Mouse (Mus musculus): ENCODE results near the gene Sync. TPM values are rescaled to one million over a fixed set of nuclear protein-coding genes. Genes with fewer than 3 reads are reported as not detected.
A peak's percentile ranks its signal among the peaks of the same experiment; 100 is the strongest.

Sync gene
- polyA plus RNA-seq, 1 experiment from 2014 or later = 1.1 TPM

GRCm38 (mm10) chr4:129263225-129264021, 24.0 kb upstream of the Sync start:
- WGBS = 36% methylated on average over 19 of the region's 19 CpGs
- no peaks in the 10 kb centered on the region for H3K9me3 ChIP-seq
- no peak overlapping the region for H3K4me3 ChIP-seq
- no peak overlapping the region for H3K9ac ChIP-seq
- H3K27me3 ChIP-seq = no peaks in the 10 kb centered on the region
- ATAC-seq (ENCODE audit: insufficient number of reproducible peaks, insufficient read depth, low FRiP score, low TSS enrichment) = peak; percentile 35; the same call in 1 of the 2 replicates
- H3K4me1 ChIP-seq = peaks cover 22% of the 10 kb centered on the region
- H3K36me3 ChIP-seq = no peaks in the 10 kb centered on the region
- 0 out of 2 replicates have a peak overlapping the region, but pooled peaks have one; percentile 57 for H3K27ac ChIP-seq
- peak overlapping the region; percentile 13; the same call in 1 of the 2 replicates for H3K4me2 ChIP-seq (replicated peaks)

- Histone ChIP-seq H3K36me3 (no peaks in the 10 kb centered on the region), H3K4me2 (replicated peaks) (no peak overlapping the region), H3K9ac (no peak overlapping the region), H3K4me1 (peaks cover 13% of the 10 kb centered on the region), H3K27me3 (no peaks in the 10 kb centered on the region), H3K9me3 (no peaks in the 10 kb centered on the region), H3K4me3 (no peak overlapping the region), H3K27ac (no peak overlapping the region)
- WGBS = 74% methylated on average over 4 of the region's 4 CpGs
- ATAC-seq (ENCODE audit: insufficient number of reproducible peaks, insufficient read depth, low FRiP score, low TSS enrichment) = no peak; the same call in 1 of the 2 replicates
Observed at GRCm38 (mm10) chr4:129266191-129266590, 21.2 kb upstream of the Sync start.

- H3K27ac ChIP-seq = no peak overlapping the region
- H3K4me1 ChIP-seq = peaks cover 11% of the 10 kb centered on the region
- WGBS = 73% methylated on average over 5 of the region's 5 CpGs
- no peak overlapping the region for H3K4me3 ChIP-seq
- H3K4me2 ChIP-seq (replicated peaks) = no peak overlapping the region
- H3K9me3 ChIP-seq = no peaks in the 10 kb centered on the region
- no peak overlapping the region for H3K9ac ChIP-seq
- H3K36me3 ChIP-seq = no peaks in the 10 kb centered on the region
- no peaks in the 10 kb centered on the region for H3K27me3 ChIP-seq
- no peak for ATAC-seq (ENCODE audit: insufficient number of reproducible peaks, insufficient read depth, low FRiP score, low TSS enrichment)
Observed at GRCm38 (mm10) chr4:129266821-129267220, 20.6 kb upstream of the Sync start.

- WGBS = 35% methylated on average over 1 of the region's 1 CpGs
Observed at GRCm38 (mm10) chr4:129268698-129269097, 18.7 kb upstream of the Sync start.

GRCm38 (mm10) chr4:129271991-129272755, 15.2 kb upstream of the Sync start:
- no peak for ATAC-seq (ENCODE audit: insufficient number of reproducible peaks, insufficient read depth, low FRiP score, low TSS enrichment)
- Histone ChIP-seq H3K27me3 (no peaks in the 10 kb centered on the region), H3K9ac (no peak overlapping the region), H3K4me1 (peaks cover 6% of the 10 kb centered on the region; the same call in 1 of the 2 replicates), H3K9me3 (no peaks in the 10 kb centered on the region), H3K36me3 (no peaks in the 10 kb centered on the region), H3K27ac (no peak overlapping the region), H3K4me3 (no peak overlapping the region), H3K4me2 (replicated peaks) (no peak overlapping the region)
- 14% methylated on average over 15 of the region's 15 CpGs for WGBS

More at GRCm38 (mm10) chr4:129268698-129269097, 18.7 kb upstream of the Sync start:
- H3K9me3 ChIP-seq = no peaks in the 10 kb centered on the region
- no peak overlapping the region for H3K27ac ChIP-seq
- ATAC-seq (ENCODE audit: insufficient number of reproducible peaks, insufficient read depth, low FRiP score, low TSS enrichment) = no peak
- H3K4me1 ChIP-seq = peaks cover 8% of the 10 kb centered on the region
- H3K9ac ChIP-seq = no peak overlapping the region
- no peak overlapping the region for H3K4me3 ChIP-seq
- H3K36me3 ChIP-seq = no peaks in the 10 kb centered on the region
- no peak overlapping the region for H3K4me2 ChIP-seq (replicated peaks)
- no peaks in the 10 kb centered on the region for H3K27me3 ChIP-seq

GRCm38 (mm10) chr4:129272756-129273046, 14.7 kb upstream of the Sync start:
- Histone ChIP-seq H3K27ac (no peak overlapping the region), H3K4me1 (peaks cover 6% of the 10 kb centered on the region; the same call in 1 of the 2 replicates), H3K27me3 (no peaks in the 10 kb centered on the region), H3K36me3 (no peaks in the 10 kb centered on the region), H3K4me3 (no peak overlapping the region), H3K9ac (no peak overlapping the region), H3K9me3 (no peaks in the 10 kb centered on the region), H3K4me2 (replicated peaks) (no peak overlapping the region)
- ATAC-seq (ENCODE audit: insufficient number of reproducible peaks, insufficient read depth, low FRiP score, low TSS enrichment) = no peak
- WGBS = 37% methylated on average over 5 of the region's 5 CpGs

- no peaks in the 10 kb centered on the region for H3K36me3 ChIP-seq
- H3K27ac ChIP-seq = no peak overlapping the region
- WGBS = 4% methylated on average over 18 of the region's 18 CpGs
- no peak overlapping the region for H3K4me3 ChIP-seq
- no peak overlapping the region for H3K4me2 ChIP-seq (replicated peaks)
- no peaks in the 10 kb centered on the region for H3K27me3 ChIP-seq
- H3K9ac ChIP-seq = no peak overlapping the region
- no peak for ATAC-seq (ENCODE audit: insufficient number of reproducible peaks, insufficient read depth, low FRiP score, low TSS enrichment)
- peaks cover 6% of the 10 kb centered on the region; the same call in 1 of the 2 replicates for H3K4me1 ChIP-seq
- H3K9me3 ChIP-seq = no peaks in the 10 kb centered on the region
Observed at GRCm38 (mm10) chr4:129276453-129276865, 11.0 kb upstream of the Sync start.

- no peaks in the 10 kb centered on the region for H3K9me3 ChIP-seq
- ATAC-seq (ENCODE audit: insufficient number of reproducible peaks, insufficient read depth, low FRiP score, low TSS enrichment) = no peak
- no peak overlapping the region for H3K27ac ChIP-seq
- WGBS = 78% methylated on average over 5 of the region's 5 CpGs
- no peaks in the 10 kb centered on the region for H3K36me3 ChIP-seq
- no peak overlapping the region for H3K4me3 ChIP-seq
- H3K4me2 ChIP-seq (replicated peaks) = no peak overlapping the region
- peaks cover 13% of the 10 kb centered on the region for H3K4me1 ChIP-seq
- peaks cover 23% of the 10 kb centered on the region for H3K27me3 ChIP-seq
- H3K9ac ChIP-seq = no peak overlapping the region
Observed at GRCm38 (mm10) chr4:129282786-129283185, 4.6 kb upstream of the Sync start.

- no peak for ATAC-seq (ENCODE audit: insufficient number of reproducible peaks, insufficient read depth, low FRiP score, low TSS enrichment)
- Histone ChIP-seq H3K9ac (no peak overlapping the region), H3K4me2 (replicated peaks) (no peak overlapping the region), H3K4me3 (no peak overlapping the region), H3K36me3 (no peaks in the 10 kb centered on the region), H3K4me1 (peaks cover 15% of the 10 kb centered on the region), H3K9me3 (no peaks in the 10 kb centered on the region), H3K27me3 (peaks cover 27% of the 10 kb centered on the region), H3K27ac (no peak overlapping the region)
- 77% methylated on average over 5 of the region's 5 CpGs for WGBS
Observed at GRCm38 (mm10) chr4:129283226-129283625, 4.2 kb upstream of the Sync start.

- Histone ChIP-seq H3K4me2 (replicated peaks) (no peak overlapping the region), H3K9me3 (no peaks in the 10 kb centered on the region), H3K4me1 (peaks cover 15% of the 10 kb centered on the region), H3K9ac (no peak overlapping the region), H3K27ac (no peak overlapping the region), H3K36me3 (no peaks in the 10 kb centered on the region), H3K4me3 (no peak overlapping the region), H3K27me3 (peaks cover 30% of the 10 kb centered on the region)
- WGBS = 77% methylated on average over 2 of the region's 2 CpGs
- no peak for ATAC-seq (ENCODE audit: insufficient number of reproducible peaks, insufficient read depth, low FRiP score, low TSS enrichment)
Observed at GRCm38 (mm10) chr4:129284685-129285084, 2.7 kb upstream of the Sync start.

GRCm38 (mm10) chr4:129286001-129286682, 1.3 kb upstream of the Sync start:
- Histone ChIP-seq H3K36me3 (no peaks in the 10 kb centered on the region), H3K4me1 (peaks cover 15% of the 10 kb centered on the region), H3K4me3 (peak overlapping the region; percentile 52; the same call in 1 of the 2 replicates), H3K9ac (no peak overlapping the region), H3K27me3 (peaks cover 30% of the 10 kb centered on the region), H3K9me3 (no peaks in the 10 kb centered on the region), H3K27ac (0 out of 2 replicates have a peak overlapping the region, but pooled peaks have one; percentile 24), H3K4me2 (replicated peaks) (peak overlapping the region; percentile 98)
- 62% methylated on average over 5 of the region's 5 CpGs for WGBS
- ATAC-seq (ENCODE audit: insufficient number of reproducible peaks, insufficient read depth, low FRiP score, low TSS enrichment) = peak; percentile 54
